Mouse (Mus musculus): ENCODE data around the gene Hsph1. TPM values are rescaled to one million over a fixed set of nuclear protein-coding genes. Genes with fewer than 3 reads are reported as not detected.

Hsph1 gene
- polyA plus RNA-seq, 1 experiment from 2014 or later, result 19.4 TPM

- 42% methylated on average over 4 of the region's 4 CpGs for WGBS (ENCODE audit: insufficient replicate concordance)
- Histone ChIP-seq H3K9ac (ENCODE audit: low read depth, low read length) (0 out of 2 replicates have a peak overlapping the region, but pooled peaks have one; percentile 9), H3K27me3 (ENCODE audit: control insufficient read depth, insufficient read depth, low read depth, low read length) (no peaks in the 10 kb centered on the region), H3K4me2 (ENCODE audit: low read depth, low read length) (peak overlapping the region; percentile 32; the same call in 1 of the 2 replicates), H3K36me3 (ENCODE audit: control insufficient read depth, insufficient read depth) (no peaks in the 10 kb centered on the region), H3K9me3 (replicated peaks; ENCODE audit: control insufficient read depth, low read length) (no peaks in the 10 kb centered on the region), H3K4me1 (ENCODE audit: control insufficient read depth, low read depth, low read length) (peaks cover 32% of the 10 kb centered on the region), H3K4me3 (ENCODE audit: low read depth, low read length) (no peak overlapping the region), H3K27ac (ENCODE audit: low read length) (peak overlapping the region; percentile 75)
- no peak for ATAC-seq (ENCODE audit: low read depth)
Observed at GRCm38 (mm10) chr5:149648196-149648595, 12.0 kb upstream of the Hsph1 start.

GRCm38 (mm10) chr5:149647367-149648115, 11.4 kb upstream of the Hsph1 start:
- Histone ChIP-seq H3K9ac (ENCODE audit: low read depth, low read length) (no peak overlapping the region), H3K4me3 (ENCODE audit: low read depth, low read length) (no peak overlapping the region), H3K4me2 (ENCODE audit: low read depth, low read length) (no peak overlapping the region), H3K9me3 (replicated peaks; ENCODE audit: control insufficient read depth, low read length) (no peaks in the 10 kb centered on the region), H3K27me3 (ENCODE audit: control insufficient read depth, insufficient read depth, low read depth, low read length) (no peaks in the 10 kb centered on the region), H3K36me3 (ENCODE audit: control insufficient read depth, insufficient read depth) (no peaks in the 10 kb centered on the region), H3K4me1 (ENCODE audit: control insufficient read depth, low read depth, low read length) (peaks cover 33% of the 10 kb centered on the region), H3K27ac (ENCODE audit: low read length) (peak overlapping the region; percentile 34)
- no peak for ATAC-seq (ENCODE audit: low read depth)
- 65% methylated on average over 8 of the region's 8 CpGs for WGBS (ENCODE audit: insufficient replicate concordance)

DNA sequence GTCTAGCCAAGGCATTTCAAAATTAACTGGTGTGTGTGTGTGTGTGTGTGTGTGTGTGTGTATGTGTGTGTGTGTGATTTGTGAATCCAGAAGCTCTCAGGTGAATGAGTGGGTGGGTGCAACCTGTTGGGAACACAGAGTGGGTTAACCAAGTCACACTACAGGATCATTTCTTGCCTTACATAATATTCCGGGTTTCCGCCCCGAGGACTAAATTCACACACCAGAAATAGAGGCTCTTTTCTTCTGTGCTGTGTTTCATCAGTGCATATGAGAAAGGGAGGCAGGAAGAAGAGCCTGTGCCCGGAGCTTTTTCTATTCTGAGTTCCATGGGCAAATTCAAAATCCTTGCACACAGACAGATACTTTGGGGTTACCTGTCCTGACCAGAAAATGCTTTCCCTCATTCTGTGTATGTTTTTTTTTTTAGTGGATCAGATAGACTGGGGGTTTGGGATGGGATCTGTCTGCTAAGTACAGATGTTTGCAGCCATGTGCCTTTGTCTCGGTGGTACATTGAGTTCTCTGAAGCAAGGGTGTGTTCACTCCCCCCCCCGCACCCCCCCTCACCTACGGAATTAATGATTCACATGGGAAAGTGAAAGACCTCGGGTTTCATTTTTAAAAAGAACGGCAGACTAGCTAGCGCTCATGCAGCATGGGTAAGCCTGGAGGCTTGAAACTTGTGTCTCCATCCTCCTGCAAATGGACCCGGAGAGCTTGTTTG, 6.8 kb upstream of the Hsph1 start:
- no peaks in the 10 kb centered on the region for H3K9me3 ChIP-seq (replicated peaks; ENCODE audit: control insufficient read depth, low read length)
- H3K4me1 ChIP-seq (ENCODE audit: control insufficient read depth, low read depth, low read length), result peaks cover 5% of the 10 kb centered on the region
- H3K9ac ChIP-seq (ENCODE audit: low read depth, low read length), result no peak overlapping the region
- no peaks in the 10 kb centered on the region for H3K27me3 ChIP-seq (ENCODE audit: control insufficient read depth, insufficient read depth, low read depth, low read length)
- H3K27ac ChIP-seq (ENCODE audit: low read length), result no peak overlapping the region
- no peak overlapping the region for H3K4me3 ChIP-seq (ENCODE audit: low read depth, low read length)
- WGBS (ENCODE audit: insufficient replicate concordance), result 71% methylated on average over 11 of the region's 11 CpGs
- H3K4me2 ChIP-seq (ENCODE audit: low read depth, low read length), result no peak overlapping the region
- H3K36me3 ChIP-seq (ENCODE audit: control insufficient read depth, insufficient read depth), result no peaks in the 10 kb centered on the region
- ATAC-seq (ENCODE audit: low read depth), result no peak

DNA sequence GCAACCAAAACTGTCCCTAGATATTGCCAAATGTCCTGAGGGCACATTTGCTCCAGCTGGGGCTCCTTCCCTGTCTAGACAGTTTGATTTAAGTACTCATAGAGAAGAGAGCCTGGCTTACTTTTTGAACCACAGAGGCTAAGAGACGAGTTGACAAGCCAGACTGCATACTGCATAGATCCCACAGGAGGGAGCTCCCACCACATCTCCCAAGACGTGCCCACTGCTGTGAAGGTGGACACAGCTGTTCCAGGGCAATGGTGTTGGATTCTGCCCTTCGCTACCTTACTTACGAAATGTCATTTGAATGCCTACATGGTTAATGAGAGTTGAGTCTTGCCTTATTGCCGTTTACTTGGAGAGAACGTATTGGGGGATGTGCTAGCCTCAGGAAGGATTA, 6.2 kb upstream of the Hsph1 start:
- 61% methylated on average over 6 of the region's 6 CpGs for WGBS (ENCODE audit: insufficient replicate concordance)
- no peak overlapping the region for H3K4me2 ChIP-seq (ENCODE audit: low read depth, low read length)

GRCm38 (mm10) chr5:149641277-149641892, 5.2 kb upstream of the Hsph1 start:
- peaks cover 7% of the 10 kb centered on the region for H3K4me1 ChIP-seq (ENCODE audit: control insufficient read depth, low read depth, low read length)
- H3K4me3 ChIP-seq (ENCODE audit: low read depth, low read length), result no peak overlapping the region
- H3K9me3 ChIP-seq (replicated peaks; ENCODE audit: control insufficient read depth, low read length), result no peaks in the 10 kb centered on the region
- H3K27me3 ChIP-seq (ENCODE audit: control insufficient read depth, insufficient read depth, low read depth, low read length), result no peaks in the 10 kb centered on the region
- H3K9ac ChIP-seq (ENCODE audit: low read depth, low read length), result no peak overlapping the region
- whole genome bisulfite sequencing (ENCODE audit: insufficient replicate concordance), result 68% methylated on average over 8 of the region's 8 CpGs
- H3K4me2 ChIP-seq (ENCODE audit: low read depth, low read length), result no peak overlapping the region
- H3K27ac ChIP-seq (ENCODE audit: low read length), result no peak overlapping the region
- ATAC-seq (ENCODE audit: low read depth), result no peak
- H3K36me3 ChIP-seq (ENCODE audit: control insufficient read depth, insufficient read depth), result no peaks in the 10 kb centered on the region

More for the DNA sequence above, 6.2 kb upstream of the Hsph1 start:
- Histone ChIP-seq H3K4me1 (ENCODE audit: control insufficient read depth, low read depth, low read length) (peaks cover 5% of the 10 kb centered on the region), H3K9ac (ENCODE audit: low read depth, low read length) (no peak overlapping the region), H3K27me3 (ENCODE audit: control insufficient read depth, insufficient read depth, low read depth, low read length) (no peaks in the 10 kb centered on the region), H3K9me3 (replicated peaks; ENCODE audit: control insufficient read depth, low read length) (no peaks in the 10 kb centered on the region), H3K27ac (ENCODE audit: low read length) (no peak overlapping the region), H3K36me3 (ENCODE audit: control insufficient read depth, insufficient read depth) (no peaks in the 10 kb centered on the region), H3K4me3 (ENCODE audit: low read depth, low read length) (no peak overlapping the region)
- peak; percentile 44 for ATAC-seq (ENCODE audit: low read depth)

- H3K4me1 ChIP-seq (ENCODE audit: control insufficient read depth, low read depth, low read length), result peaks cover 23% of the 10 kb centered on the region
- no peak overlapping the region; the same call in 1 of the 2 replicates for H3K4me3 ChIP-seq (ENCODE audit: low read depth, low read length)
- no peaks in the 10 kb centered on the region for H3K9me3 ChIP-seq (replicated peaks; ENCODE audit: control insufficient read depth, low read length)
- no peak overlapping the region for H3K27ac ChIP-seq (ENCODE audit: low read length)
- WGBS (ENCODE audit: insufficient replicate concordance), result 57% methylated on average over 8 of the region's 8 CpGs
- H3K27me3 ChIP-seq (ENCODE audit: control insufficient read depth, insufficient read depth, low read depth, low read length), result no peaks in the 10 kb centered on the region
- no peak overlapping the region for H3K9ac ChIP-seq (ENCODE audit: low read depth, low read length)
- H3K4me2 ChIP-seq (ENCODE audit: low read depth, low read length), result peak overlapping the region; percentile 96
- 0 out of 2 replicates have a peak, but pooled peaks cover 3% of the 10 kb centered on the region for H3K36me3 ChIP-seq (ENCODE audit: control insufficient read depth, insufficient read depth)
- no peak for ATAC-seq (ENCODE audit: low read depth)
Observed at GRCm38 (mm10) chr5:149637306-149637705, 1.1 kb upstream of the Hsph1 start.

GRCm38 (mm10) chr5:149635556-149635955, 620 bp downstream of the Hsph1 start:
- Histone ChIP-seq H3K9me3 (replicated peaks; ENCODE audit: control insufficient read depth, low read length) (no peaks in the 10 kb centered on the region), H3K27me3 (ENCODE audit: control insufficient read depth, insufficient read depth, low read depth, low read length) (no peaks in the 10 kb centered on the region), H3K36me3 (ENCODE audit: control insufficient read depth, insufficient read depth) (peaks cover 10% of the 10 kb centered on the region; the same call in 1 of the 2 replicates), H3K4me1 (ENCODE audit: control insufficient read depth, low read depth, low read length) (peaks cover 23% of the 10 kb centered on the region), H3K4me2 (ENCODE audit: low read depth, low read length) (peak overlapping the region; percentile 96), H3K27ac (ENCODE audit: low read length) (peak overlapping the region; percentile 68), H3K9ac (ENCODE audit: low read depth, low read length) (peak overlapping the region; percentile 78), H3K4me3 (ENCODE audit: low read depth, low read length) (peak overlapping the region; percentile 88)
- WGBS (ENCODE audit: insufficient replicate concordance), result under 1% methylated on average over 24 of the region's 24 CpGs
- ATAC-seq (ENCODE audit: low read depth), result no peak

DNA sequence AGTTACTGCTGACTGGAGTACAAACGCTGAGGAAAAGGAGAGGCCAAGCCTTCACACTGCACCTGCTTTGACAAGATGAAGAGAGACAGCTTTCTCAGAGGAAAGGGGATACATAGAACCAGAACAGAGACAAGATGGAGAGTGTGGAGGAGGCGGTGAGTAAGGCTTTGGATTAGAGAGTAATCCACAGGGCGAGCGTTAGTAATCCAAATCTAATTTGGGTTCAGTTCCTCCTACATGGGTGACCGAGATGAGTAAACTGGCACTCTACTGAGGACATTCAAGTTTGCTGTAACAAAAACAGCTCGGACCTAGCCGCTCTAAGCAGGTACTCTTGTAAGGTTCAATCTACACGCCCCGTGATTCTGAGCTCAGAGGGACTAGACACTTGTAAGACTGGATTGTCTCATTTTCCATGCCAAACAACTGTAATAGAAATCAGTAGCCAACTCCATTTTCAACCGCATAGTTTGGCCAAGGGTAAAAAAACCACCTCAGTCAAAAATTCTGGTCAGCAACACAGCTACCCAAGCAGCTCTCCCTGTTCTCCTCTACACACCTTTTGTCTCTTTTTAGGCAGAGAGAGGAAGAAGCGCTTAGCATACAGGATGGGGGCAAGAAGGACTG, 1.7 kb downstream of the Hsph1 start:
- Histone ChIP-seq H3K27ac (ENCODE audit: low read length) (no peak overlapping the region), H3K4me3 (ENCODE audit: low read depth, low read length) (peak overlapping the region; percentile 88), H3K4me1 (ENCODE audit: control insufficient read depth, low read depth, low read length) (peaks cover 23% of the 10 kb centered on the region), H3K9ac (ENCODE audit: low read depth, low read length) (peak overlapping the region; percentile 78), H3K36me3 (ENCODE audit: control insufficient read depth, insufficient read depth) (peaks cover 14% of the 10 kb centered on the region; the same call in 1 of the 2 replicates), H3K27me3 (ENCODE audit: control insufficient read depth, insufficient read depth, low read depth, low read length) (no peaks in the 10 kb centered on the region), H3K4me2 (ENCODE audit: low read depth, low read length) (peak overlapping the region; percentile 96), H3K9me3 (replicated peaks; ENCODE audit: control insufficient read depth, low read length) (no peaks in the 10 kb centered on the region)
- no peak for ATAC-seq (ENCODE audit: low read depth)
- WGBS (ENCODE audit: insufficient replicate concordance), result 63% methylated on average over 11 of the region's 11 CpGs
